Mouse (Mus musculus): ENCODE results near the gene Clec2l.
"Not testable (repeated sequence)": the region's sequence is repeated elsewhere in the genome, so short reads cannot be mapped to it uniquely, and the experiment has no call there.

Gene Clec2l

GRCm38 (mm10) chr6:38670488-38670887 is 7.6 kb downstream of the Clec2l start:
- not testable (repeated sequence) for DNase-seq (ENCODE audit: low read depth, low spot score)

- no peak for DNase-seq (ENCODE audit: low read depth, low spot score)
Measured at GRCm38 (mm10) chr6:38671270-38671669, 8.4 kb downstream of the Clec2l start.

GRCm38 (mm10) chr6:38672011-38672410 is 9.1 kb downstream of the Clec2l start:
- no peak for DNase-seq (ENCODE audit: low read depth, low spot score)

- DNase-seq (ENCODE audit: low read depth, low spot score), result no peak
Measured at GRCm38 (mm10) chr6:38676217-38676616, 13.3 kb downstream of the Clec2l start.

GRCm38 (mm10) chr6:38676723-38677122 is 13.9 kb downstream of the Clec2l start:
- no peak for DNase-seq (ENCODE audit: low read depth, low spot score)

- peak; percentile 9 for DNase-seq (ENCODE audit: low read depth, low spot score)
Measured at GRCm38 (mm10) chr6:38677629-38678028, 14.8 kb downstream of the Clec2l start.

GRCm38 (mm10) chr6:38682532-38682931 is 19.7 kb downstream of the Clec2l start:
- no peak for DNase-seq (ENCODE audit: low read depth, low spot score)

- DNase-seq (ENCODE audit: low read depth, low spot score), result peak; percentile 46
Measured at GRCm38 (mm10) chr6:38687216-38687615, 24.3 kb downstream of the Clec2l start.

GRCm38 (mm10) chr6:38688841-38689240 is 26.0 kb downstream of the Clec2l start:
- no peak for DNase-seq (ENCODE audit: low read depth, low spot score)

GRCm38 (mm10) chr6:38690615-38691014 is 27.7 kb downstream of the Clec2l start:
- DNase-seq (ENCODE audit: low read depth, low spot score), result no peak

GRCm38 (mm10) chr6:38691052-38691451 is 28.2 kb downstream of the Clec2l start:
- DNase-seq (ENCODE audit: low read depth, low spot score), result no peak

GRCm38 (mm10) chr6:38692556-38692955 is 29.7 kb downstream of the Clec2l start:
- DNase-seq (ENCODE audit: low read depth, low spot score), result no peak

- DNase-seq (ENCODE audit: low read depth, low spot score), result peak; percentile 75
Measured at GRCm38 (mm10) chr6:38695380-38696054, 32.6 kb downstream of the Clec2l start.

- no peak for DNase-seq (ENCODE audit: low read depth, low spot score)
Measured at GRCm38 (mm10) chr6:38696570-38696969, 33.7 kb downstream of the Clec2l start.

GRCm38 (mm10) chr6:38698233-38698889 is 35.5 kb downstream of the Clec2l start:
- no peak for DNase-seq (ENCODE audit: low read depth, low spot score)

- no peak for DNase-seq (ENCODE audit: low read depth, low spot score)
Measured at GRCm38 (mm10) chr6:38701421-38701820, 38.6 kb downstream of the Clec2l start.

GRCm38 (mm10) chr6:38702810-38703399 is 40.0 kb downstream of the Clec2l start:
- no peak for DNase-seq (ENCODE audit: low read depth, low spot score)

GRCm38 (mm10) chr6:38703526-38703925 is 40.7 kb downstream of the Clec2l start:
- no peak for DNase-seq (ENCODE audit: low read depth, low spot score)

GRCm38 (mm10) chr6:38704264-38704984 is 41.6 kb downstream of the Clec2l start:
- DNase-seq (ENCODE audit: low read depth, low spot score), result no peak

- DNase-seq (ENCODE audit: low read depth, low spot score), result peak; percentile 84
Measured at GRCm38 (mm10) chr6:38710449-38710848, 47.6 kb downstream of the Clec2l start.

GRCm38 (mm10) chr6:38713957-38714898 is 51.4 kb downstream of the Clec2l start:
- DNase-seq (ENCODE audit: low read depth, low spot score), result peak; percentile 36
